Mouse (Mus musculus): ENCODE data around the gene Olfr591. TPM values are rescaled to one million over a fixed set of nuclear protein-coding genes. Genes with fewer than 3 reads are reported as not detected.
"Not testable (repeated sequence)": the region's sequence is repeated elsewhere in the genome, so short reads cannot be mapped to it uniquely, and the experiment has no call there.

Gene Olfr591
- polyA plus RNA-seq (2012; rRNA removed): not detected in 2 replicates

DNA sequence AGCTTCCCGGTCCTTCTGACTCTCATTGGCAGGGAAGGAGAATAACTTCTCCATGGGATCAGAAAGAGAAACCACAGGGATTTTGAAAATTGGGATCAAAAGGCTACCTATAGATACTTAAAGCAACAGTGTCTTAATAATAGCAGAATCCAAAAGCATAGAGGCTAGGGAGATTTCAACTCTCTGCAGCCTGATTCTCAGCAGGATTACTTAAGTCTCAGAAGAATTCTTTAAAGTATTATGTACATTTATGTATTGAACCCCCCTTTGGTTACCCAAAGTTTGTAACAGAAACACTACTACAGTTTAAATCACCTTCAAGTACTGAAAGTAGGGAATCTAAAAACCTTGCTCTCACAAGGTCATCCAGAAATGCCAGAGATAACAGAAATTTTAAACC lies at the start of gene Olfr591:
Gene Olfr591, minus strand, starts transcription at position 101 of the 400 bp plus-strand sequence.
- DNase-seq (ENCODE audit: low read depth): no peak

DNA sequence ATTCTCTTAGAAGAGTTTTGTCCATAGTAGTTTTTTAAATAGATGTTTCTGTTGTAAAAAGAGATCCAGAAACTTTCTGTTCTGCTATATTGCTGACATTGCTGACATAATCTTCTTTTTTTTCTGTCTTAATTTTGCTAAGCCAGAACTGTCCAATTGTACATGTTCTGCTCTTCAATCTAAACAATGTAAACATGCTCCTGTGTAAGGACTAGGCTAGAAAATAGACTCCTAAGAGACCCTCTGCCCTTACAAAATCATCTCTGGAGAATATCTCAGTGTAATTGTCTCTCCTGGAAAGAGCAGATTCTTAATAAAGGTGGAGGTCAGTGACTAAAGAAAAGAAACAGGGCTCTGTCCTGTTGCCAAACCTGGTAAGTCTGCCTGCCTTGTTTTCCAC lies 38.6 kb upstream of the Olfr591 start, which contains the start of gene Olfr594:
Gene Olfr594, plus strand, starts transcription at position 301 of the 400 bp plus-strand sequence.
- DNase-seq (ENCODE audit: low read depth): no peak

DNA sequence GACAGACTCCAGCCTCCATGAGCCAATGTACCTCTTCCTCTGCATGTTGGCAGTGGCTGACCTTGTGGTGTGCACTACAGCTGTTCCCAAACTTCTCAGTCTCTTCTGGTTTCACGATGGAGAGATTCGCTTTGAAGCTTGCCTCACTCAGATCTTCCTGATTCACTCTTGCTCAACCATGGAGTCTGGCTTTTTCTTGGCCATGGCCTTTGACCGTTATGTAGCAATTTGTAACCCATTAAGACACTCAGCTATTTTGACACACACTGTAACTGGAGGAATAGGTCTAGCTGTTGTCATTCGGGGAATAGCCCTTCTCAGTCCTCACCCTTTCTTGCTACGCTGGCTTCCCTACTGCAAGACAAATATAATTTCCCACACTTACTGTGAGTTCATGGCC lies 33.9 kb upstream of the Olfr591 start:
- not testable (repeated sequence) for DNase-seq (ENCODE audit: low read depth)

DNA sequence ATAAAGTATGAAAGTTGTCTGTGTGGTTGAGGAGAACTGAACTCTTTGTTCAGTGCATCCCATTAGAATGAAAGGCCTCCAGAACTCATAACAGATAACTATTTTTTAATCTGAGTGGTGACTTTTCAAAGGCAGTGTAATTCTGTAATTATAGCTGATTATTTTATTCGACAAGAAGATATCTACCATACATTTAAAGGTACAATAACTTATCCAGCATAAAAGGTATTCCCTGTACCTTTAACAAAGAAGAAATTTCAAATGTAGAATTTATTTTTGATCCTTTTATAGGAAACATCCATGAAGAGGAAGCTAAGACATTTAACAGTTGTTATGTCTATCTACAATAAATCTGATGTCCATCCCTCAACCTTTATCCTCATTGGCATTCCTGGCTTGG lies 33.4 kb upstream of the Olfr591 start, which contains the start of gene Olfr593:
Gene Olfr593, plus strand, starts transcription at position 301 of the 400 bp plus-strand sequence.
- DNase-seq (ENCODE audit: low read depth): no peak

- DNase-seq (ENCODE audit: low read depth): not testable (repeated sequence)
Observed at GRCm38 (mm10) chr7:103184503-103184902, 6.4 kb upstream of the Olfr591 start, which contains the start of gene Olfr592. Gene Olfr592, plus strand, starts transcription at chr7:103184803.

- no peak for DNase-seq (ENCODE audit: low read depth)
Observed at GRCm38 (mm10) chr7:103169697-103170096, 8.4 kb downstream of the Olfr591 start.

DNA sequence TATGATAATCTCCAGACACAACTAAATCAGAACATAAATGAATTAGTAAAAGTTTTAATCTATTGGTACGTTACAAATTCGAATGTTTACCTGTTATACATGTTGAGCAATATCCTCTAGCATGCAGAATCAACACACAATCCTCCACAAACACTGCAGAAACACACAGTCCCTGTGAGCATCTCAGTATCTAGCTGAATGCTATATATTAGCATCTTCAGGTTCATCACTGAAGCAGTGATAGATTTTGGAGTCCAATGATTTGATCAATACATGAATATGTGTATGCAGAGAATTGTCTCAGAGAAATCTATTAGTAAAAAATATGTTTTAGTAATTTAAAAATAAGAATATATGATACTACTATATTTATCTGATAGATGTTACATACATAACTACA lies 21.9 kb downstream of the Olfr591 start, which contains the start of gene Olfr589:
Gene Olfr589, minus strand, starts transcription at position 101 of the 400 bp plus-strand sequence.
- no peak for DNase-seq (ENCODE audit: low read depth)

- no peak for DNase-seq (ENCODE audit: low read depth)
Observed at GRCm38 (mm10) chr7:103140579-103140978, 37.6 kb downstream of the Olfr591 start, which contains the start of gene Olfr588-ps1. Gene Olfr588-ps1, plus strand, starts transcription at chr7:103140879.

- DNase-seq (ENCODE audit: low read depth): no peak
Observed at GRCm38 (mm10) chr7:103125538-103125937, 52.6 kb downstream of the Olfr591 start, which contains the start of gene Olfr586. Gene Olfr586, minus strand, starts transcription at chr7:103125638.

- no peak for DNase-seq (ENCODE audit: low read depth)
Observed at GRCm38 (mm10) chr7:103119406-103119805, 58.7 kb downstream of the Olfr591 start.

Other genes starting within 250 kb of the Olfr591 start
- gene Olfr573-ps1, start 235.8 kb downstream of the Olfr591 start, polyA plus RNA-seq (2012; rRNA removed): not detected in 2 replicates
- gene Olfr574, start 229.9 kb downstream of the Olfr591 start, polyA plus RNA-seq (2012; rRNA removed): not detected in 2 replicates
- not detected in 2 replicates for gene Olfr575, start 219.6 kb downstream of the Olfr591 start, polyA plus RNA-seq (2012; rRNA removed)
- not detected in 2 replicates for gene Olfr576, start 215.7 kb downstream of the Olfr591 start, polyA plus RNA-seq (2012; rRNA removed)
- gene Olfr577, start 202.4 kb downstream of the Olfr591 start, polyA plus RNA-seq (2012; rRNA removed): not detected in 2 replicates
- not detected in 2 replicates for gene Olfr578, start 189.0 kb downstream of the Olfr591 start, polyA plus RNA-seq (2012; rRNA removed)
- not detected in 2 replicates for gene Olfr582, start 140.3 kb downstream of the Olfr591 start, polyA plus RNA-seq (2012; rRNA removed)
- gene Olfr583, start 127.0 kb downstream of the Olfr591 start, polyA plus RNA-seq (2012; rRNA removed): not detected in 2 replicates
- gene Olfr584, start 96.5 kb downstream of the Olfr591 start, polyA plus RNA-seq (2012; rRNA removed): not detected in 2 replicates
- gene Olfr585, start 80.6 kb downstream of the Olfr591 start, polyA plus RNA-seq (2012; rRNA removed): not detected in 2 replicates
- gene Olfr586, start 52.7 kb downstream of the Olfr591 start, polyA plus RNA-seq (2012; rRNA removed): not detected in 2 replicates
- not detected in 2 replicates for gene Olfr588-ps1, start 37.5 kb downstream of the Olfr591 start, polyA plus RNA-seq (2012; rRNA removed)
- gene Olfr589, start 22.0 kb downstream of the Olfr591 start, polyA plus RNA-seq (2012; rRNA removed): not detected in 2 replicates
- not detected in 2 replicates for gene Olfr592, start 6.5 kb upstream of the Olfr591 start, polyA plus RNA-seq (2012; rRNA removed)
- gene Olfr593, start 33.5 kb upstream of the Olfr591 start, polyA plus RNA-seq (2012; rRNA removed): not detected in 2 replicates
- gene Olfr594, start 38.7 kb upstream of the Olfr591 start, polyA plus RNA-seq (2012; rRNA removed): not detected in 2 replicates
- not detected in 2 replicates for gene Usp17ld, start 74.2 kb upstream of the Olfr591 start, polyA plus RNA-seq (2012; rRNA removed)
- not detected in 2 replicates for gene Olfr596, start 127.3 kb upstream of the Olfr591 start, polyA plus RNA-seq (2012; rRNA removed)
- gene Olfr597, start 138.0 kb upstream of the Olfr591 start, polyA plus RNA-seq (2012; rRNA removed): not detected in 2 replicates
- not detected in 2 replicates for gene Olfr598, start 145.2 kb upstream of the Olfr591 start, polyA plus RNA-seq (2012; rRNA removed)
- gene Olfr599, start 157.6 kb upstream of the Olfr591 start, polyA plus RNA-seq (2012; rRNA removed): not detected in 2 replicates
- not detected in 2 replicates for gene Olfr600, start 171.3 kb upstream of the Olfr591 start, polyA plus RNA-seq (2012; rRNA removed)
- not detected in 2 replicates for gene Olfr601, start 184.3 kb upstream of the Olfr591 start, polyA plus RNA-seq (2012; rRNA removed)
- not detected in 2 replicates for gene Olfr603, start 207.8 kb upstream of the Olfr591 start, polyA plus RNA-seq (2012; rRNA removed)
- not detected in 2 replicates for gene Usp17lc, start 236.7 kb upstream of the Olfr591 start, polyA plus RNA-seq (2012; rRNA removed)

All from gonadal fat pad, adult 2 months (tissue).